Mouse (Mus musculus) embryonic fibroblast, embryonic 13.5 days (primary cell): ENCODE results near the gene Insrr.

ENCODE experiments used
- CTCF ChIP-seq: IDR thresholded peaks from 2 replicates; pipeline ENCODE4 v1.5.1; 2011; ENCODE audit warnings: mild to moderate bottlenecking, control low read depth, low read length, moderate library complexity, borderline replicate concordance; ENCODE audit not compliant: insufficient read depth
- POLR2A ChIP-seq: IDR thresholded peaks from 2 replicates; pipeline ENCODE4 v1.6.1; 2011; ENCODE audit warnings: low read depth, mild to moderate bottlenecking, control low read depth, low read length, moderate library complexity

DNA sequence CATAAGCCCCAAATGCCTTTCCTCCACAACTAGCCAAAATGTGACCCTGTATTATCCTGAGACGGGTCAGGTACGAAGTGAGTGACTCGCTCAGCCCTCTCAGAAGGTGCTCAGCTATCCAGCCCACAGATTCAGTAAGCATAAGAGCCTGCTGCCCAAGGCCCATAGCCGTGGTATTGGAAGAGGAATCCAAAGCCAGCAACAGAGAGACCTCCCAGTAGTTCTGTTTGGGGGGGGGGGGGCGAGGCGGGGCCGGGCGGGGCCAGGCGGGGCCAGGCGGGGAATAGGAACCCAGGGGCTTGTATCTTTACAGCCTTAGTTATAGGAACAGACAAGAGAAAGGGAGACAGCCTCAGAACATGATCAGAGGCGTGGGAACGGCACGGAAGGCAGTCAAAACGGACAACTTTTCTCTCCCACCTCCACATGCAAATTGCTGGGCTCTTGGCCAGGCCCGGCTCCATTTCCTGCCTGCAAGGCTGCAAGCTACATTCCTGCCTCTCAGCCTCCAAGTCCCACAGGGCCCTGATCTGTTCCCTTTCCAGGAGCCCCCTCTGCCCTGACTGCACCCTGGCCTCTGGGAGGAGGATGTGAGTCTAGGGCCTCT is 33.0 kb upstream of the Insrr start:
- TF ChIP-seq POLR2A (peak; percentile 79), CTCF (no peak)
